Mouse (Mus musculus): ENCODE results near the gene Syne2. TPM values are rescaled to one million over a fixed set of nuclear protein-coding genes. Genes with fewer than 3 reads are reported as not detected.

Syne2 gene
- total and polyA plus RNA-seq, 3 experiments, result 3.9 to 7.5 (median 4.9) TPM

DNA sequence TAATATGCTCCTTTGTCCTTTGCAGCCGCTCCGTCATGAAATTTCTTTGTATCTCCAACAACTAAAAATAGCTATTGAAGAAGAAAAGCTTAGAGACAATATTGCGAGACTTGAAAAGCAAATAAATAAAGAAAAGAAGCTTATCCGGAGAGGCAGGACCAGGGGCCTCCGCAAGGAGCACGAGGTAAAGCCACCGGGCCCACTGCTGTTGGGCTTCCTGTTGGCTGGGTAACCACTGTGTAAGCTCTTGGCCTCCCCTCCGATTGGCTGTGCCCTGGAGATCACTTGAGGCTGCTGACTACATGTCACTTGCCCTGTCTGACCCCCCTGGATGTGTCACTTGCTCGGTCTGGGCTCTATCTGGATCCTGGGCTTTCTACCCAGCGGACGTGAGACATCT is 105.0 kb downstream of the Syne2 start:
- no peak for TF ChIP-seq E2F4 (IDR thresholded peaks at IDR 0.05; ENCODE audit: insufficient replicate concordance, low read depth, low read length)
- TF ChIP-seq JUND (conservative IDR thresholded peaks at IDR 0.05; ENCODE audit: low read depth, low read length), result no peak
- TF ChIP-seq MAX (IDR thresholded peaks at IDR 0.05; ENCODE audit: low read length), result no peak
- TF ChIP-seq ZNF384 (IDR thresholded peaks at IDR 0.05; ENCODE audit: low read depth, low read length), result no peak
- no peak for TF ChIP-seq PAX5 (IDR thresholded peaks at IDR 0.05; ENCODE audit: low read length)
- no peak for TF ChIP-seq NELFE (IDR thresholded peaks at IDR 0.05; ENCODE audit: low read depth, low read length)
- no peak for TF ChIP-seq ZC3H11A (IDR thresholded peaks at IDR 0.05; ENCODE audit: low read depth, low read length)
- TF ChIP-seq CHD2 (IDR thresholded peaks at IDR 0.05; ENCODE audit: low read length), result no peak
- no peak for TF ChIP-seq MAFK (IDR thresholded peaks at IDR 0.05; ENCODE audit: insufficient replicate concordance, low read length)
- TF ChIP-seq CHD1 (IDR thresholded peaks at IDR 0.05; ENCODE audit: low read depth, low read length), result no peak
- TF ChIP-seq KAT2A (IDR thresholded peaks at IDR 0.05; ENCODE audit: insufficient replicate concordance, low read length), result no peak
- TF ChIP-seq RAD21 (IDR thresholded peaks at IDR 0.05; ENCODE audit: low read depth, low read length), result no peak
- no peak for TF ChIP-seq BHLHE40 (IDR thresholded peaks at IDR 0.05; ENCODE audit: low read depth, low read length)
- no peak for TF ChIP-seq NRF1 (IDR thresholded peaks at IDR 0.05; ENCODE audit: low read depth, low read length)
- no peak for TF ChIP-seq USF2 (conservative IDR thresholded peaks at IDR 0.05; ENCODE audit: low read depth, low read length)
- TF ChIP-seq SIN3A (IDR thresholded peaks at IDR 0.05; ENCODE audit: low read length), result no peak
- TF ChIP-seq POLR2AphosphoS2 (IDR thresholded peaks at IDR 0.05; ENCODE audit: low read depth, low read length), result no peak
- Histone ChIP-seq H3K36me3 (replicated peaks in 1 of 2; ENCODE audit: control insufficient read depth in 1 of 2, insufficient read depth in 1 of 2, low read length in 1 of 2) (peaks cover 0 to 6% of the 10 kb centered on the region in 2 experiments), H3K79me2 (replicated peaks; ENCODE audit: control insufficient read depth, extremely low read depth, insufficient read depth, poor library complexity, severe bottlenecking) (no peaks in the 10 kb centered on the region), H3K4me1 (ENCODE audit: control insufficient read depth in 1 of 2, insufficient read depth in 2 of 2) (peaks cover 10 to 20% of the 10 kb centered on the region in 2 experiments), H3K27me3 (replicated peaks) (no peaks in the 10 kb centered on the region), H3K4me2 (ENCODE audit: insufficient read depth, low read depth, poor library complexity, severe bottlenecking) (no peak overlapping the region), H3K9ac (ENCODE audit: insufficient read depth, low read depth) (no peak overlapping the region), H3K4me3 (replicated peaks in 1 of 3; ENCODE audit: low read depth in 2 of 3, low read length in 2 of 3, poor library complexity in 1 of 3) (no peak overlapping the region), H3K9me3 (replicated peaks; ENCODE audit: low read length) (no peaks in the 10 kb centered on the region), H3K27ac (ENCODE audit: insufficient read depth, low read depth) (no peak overlapping the region)
- dilution Hi-C loops (cut with MboI; ENCODE audit: extremely low pct_ligation_motif_present, extremely low pct_unique_long_range_greater_than_20kb, low sequenced_read_pairs), result no loop called here
- no peak for DNase-seq (ENCODE audit: extremely low read depth)
- in situ Hi-C loops (cut with MboI; ENCODE audit: low pct_ligation_motif_present, low pct_unique_long_range_greater_than_20kb, low sequenced_read_pairs), result no loop called here

DNA sequence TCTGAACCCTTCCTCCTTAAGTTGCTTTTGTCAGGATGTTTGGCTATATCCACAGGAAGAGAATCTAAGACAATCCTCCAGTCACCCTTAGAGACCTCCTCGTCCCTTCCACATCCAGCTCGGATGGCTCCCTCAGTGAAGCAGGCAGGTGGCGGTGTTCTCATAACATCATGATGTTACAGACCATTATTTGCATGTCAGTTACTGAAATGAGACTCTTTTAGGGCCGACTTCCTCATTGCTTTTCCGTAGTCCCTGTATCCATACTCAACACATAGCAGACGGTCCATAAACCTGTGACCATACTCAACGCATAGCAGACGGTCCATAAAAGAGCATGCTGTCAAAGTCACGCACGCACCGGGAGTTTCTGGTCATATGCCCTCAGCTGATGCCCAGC is 106.9 kb downstream of the Syne2 start:
- dilution Hi-C loops (cut with MboI; ENCODE audit: extremely low pct_ligation_motif_present, extremely low pct_unique_long_range_greater_than_20kb, low sequenced_read_pairs), result no loop called here
- no peaks in the 10 kb centered on the region for H3K9me3 ChIP-seq (replicated peaks; ENCODE audit: low read length)
- H3K27me3 ChIP-seq (replicated peaks), result no peaks in the 10 kb centered on the region
- H3K36me3 ChIP-seq (replicated peaks in 1 of 2; ENCODE audit: control insufficient read depth in 1 of 2, insufficient read depth in 1 of 2, low read length in 1 of 2), result peaks cover 0 to 6% of the 10 kb centered on the region in 2 experiments
- H3K9ac ChIP-seq (ENCODE audit: insufficient read depth, low read depth), result no peak overlapping the region
- H3K79me2 ChIP-seq (replicated peaks; ENCODE audit: control insufficient read depth, extremely low read depth, insufficient read depth, poor library complexity, severe bottlenecking), result no peaks in the 10 kb centered on the region
- H3K4me3 ChIP-seq (replicated peaks in 1 of 3; ENCODE audit: low read depth in 2 of 3, low read length in 2 of 3, poor library complexity in 1 of 3), result no peak overlapping the region
- H3K4me1 ChIP-seq (ENCODE audit: control insufficient read depth in 1 of 2, insufficient read depth in 2 of 2), result peaks cover 10 to 20% of the 10 kb centered on the region in 2 experiments
- H3K4me2 ChIP-seq (ENCODE audit: insufficient read depth, low read depth, poor library complexity, severe bottlenecking), result no peak overlapping the region
- in situ Hi-C loops (cut with MboI; ENCODE audit: low pct_ligation_motif_present, low pct_unique_long_range_greater_than_20kb, low sequenced_read_pairs), result no loop called here
- H3K27ac ChIP-seq (ENCODE audit: insufficient read depth, low read depth), result no peak overlapping the region
- DNase-seq (ENCODE audit: extremely low read depth), result peak; percentile 63
- peak; percentile 31; the same call in 1 of the 2 replicates for TF ChIP-seq TCF12 (IDR thresholded peaks at IDR 0.05; ENCODE audit: low read depth, low read length)
- 0 out of 2 replicates have a peak, but pooled peaks have one; percentile 31 for TF ChIP-seq CHD2 (IDR thresholded peaks at IDR 0.05; ENCODE audit: low read length)
- no peak for TF ChIP-seq ZNF384 (IDR thresholded peaks at IDR 0.05; ENCODE audit: low read depth, low read length)
- TF ChIP-seq NRF1 (IDR thresholded peaks at IDR 0.05; ENCODE audit: low read depth, low read length), result no peak
- no peak for TF ChIP-seq HCFC1 (IDR thresholded peaks at IDR 0.05; ENCODE audit: low read depth, low read length)
- TF ChIP-seq PAX5 (IDR thresholded peaks at IDR 0.05; ENCODE audit: low read length), result no peak
- peak; percentile 74 for TF ChIP-seq JUND (conservative IDR thresholded peaks at IDR 0.05; ENCODE audit: low read depth, low read length)
- TF ChIP-seq RCOR1 (conservative IDR thresholded peaks at IDR 0.05; ENCODE audit: low read depth, low read length), result 0 out of 2 replicates have a peak, but pooled peaks have one; percentile 43
- TF ChIP-seq MAX (IDR thresholded peaks at IDR 0.05; ENCODE audit: low read length), result 0 out of 2 replicates have a peak, but pooled peaks have one; percentile 37
- TF ChIP-seq CTCF (conservative IDR thresholded peaks at IDR 0.05 in 1 of 2, IDR thresholded peaks at IDR 0.05 in 1 of 2; ENCODE audit: low read depth in 2 of 2, low read length in 2 of 2), result peak in 1 of 2 experiments; percentile 49; a peak in 2 of 4 replicates
- TF ChIP-seq EP300 (IDR thresholded peaks at IDR 0.05; ENCODE audit: low read length), result peak; percentile 89
- no peak for TF ChIP-seq ETS1 (conservative IDR thresholded peaks at IDR 0.05; ENCODE audit: low read depth, low read length)
- no peak for TF ChIP-seq MXI1 (IDR thresholded peaks at IDR 0.05; ENCODE audit: low read depth, low read length)
- TF ChIP-seq JUN (IDR thresholded peaks at IDR 0.05; ENCODE audit: insufficient read depth, low read depth, low read length), result peak; percentile 73
- TF ChIP-seq SIN3A (IDR thresholded peaks at IDR 0.05; ENCODE audit: low read length), result no peak
- peak; percentile 2; the same call in 1 of the 2 replicates for TF ChIP-seq RAD21 (IDR thresholded peaks at IDR 0.05; ENCODE audit: low read depth, low read length)
- no peak for TF ChIP-seq POLR2A (IDR thresholded peaks at IDR 0.05; ENCODE audit: low read depth, low read length)
- TF ChIP-seq ZKSCAN1 (IDR thresholded peaks at IDR 0.05; ENCODE audit: borderline replicate concordance, low read depth, low read length), result no peak
- TF ChIP-seq ZMIZ1 (IDR thresholded peaks at IDR 0.05; ENCODE audit: low read depth, low read length), result no peak
- peak; percentile 38; the same call in 1 of the 2 replicates for TF ChIP-seq ELF1 (IDR thresholded peaks at IDR 0.05; ENCODE audit: low read depth, low read length)
- no peak for TF ChIP-seq MAZ (IDR thresholded peaks at IDR 0.05; ENCODE audit: low read depth, low read length)
- TF ChIP-seq USF2 (conservative IDR thresholded peaks at IDR 0.05; ENCODE audit: low read depth, low read length), result no peak
- peak; percentile 86 for TF ChIP-seq IRF4 (IDR thresholded peaks at IDR 0.05; ENCODE audit: low read depth, low read length)
- no peak for TF ChIP-seq KAT2A (IDR thresholded peaks at IDR 0.05; ENCODE audit: insufficient replicate concordance, low read length)
- TF ChIP-seq NELFE (IDR thresholded peaks at IDR 0.05; ENCODE audit: low read depth, low read length), result no peak
- no peak for TF ChIP-seq POLR2AphosphoS2 (IDR thresholded peaks at IDR 0.05; ENCODE audit: low read depth, low read length)
- TF ChIP-seq CHD1 (IDR thresholded peaks at IDR 0.05; ENCODE audit: low read depth, low read length), result no peak

Measured in CH12.LX (cell line).